Mouse (Mus musculus): ENCODE results near the gene Stk4.

GRCm38 (mm10) chr2:164075088-164075487, 5.0 kb downstream of the Stk4 start:
- TF ChIP-seq CHD2 (IDR thresholded peaks at IDR 0.05; ENCODE audit: low read depth, low read length) (no peak), MAFK (IDR thresholded peaks at IDR 0.05; ENCODE audit: insufficient read depth, low read depth, low read length) (no peak), ZC3H11A (IDR thresholded peaks at IDR 0.05; ENCODE audit: borderline replicate concordance, low read depth, low read length) (no peak)

Data from ES-E14 (cell line).